Mouse (Mus musculus): ENCODE results near the gene Fam98b.

The Fam98b gene

DNA sequence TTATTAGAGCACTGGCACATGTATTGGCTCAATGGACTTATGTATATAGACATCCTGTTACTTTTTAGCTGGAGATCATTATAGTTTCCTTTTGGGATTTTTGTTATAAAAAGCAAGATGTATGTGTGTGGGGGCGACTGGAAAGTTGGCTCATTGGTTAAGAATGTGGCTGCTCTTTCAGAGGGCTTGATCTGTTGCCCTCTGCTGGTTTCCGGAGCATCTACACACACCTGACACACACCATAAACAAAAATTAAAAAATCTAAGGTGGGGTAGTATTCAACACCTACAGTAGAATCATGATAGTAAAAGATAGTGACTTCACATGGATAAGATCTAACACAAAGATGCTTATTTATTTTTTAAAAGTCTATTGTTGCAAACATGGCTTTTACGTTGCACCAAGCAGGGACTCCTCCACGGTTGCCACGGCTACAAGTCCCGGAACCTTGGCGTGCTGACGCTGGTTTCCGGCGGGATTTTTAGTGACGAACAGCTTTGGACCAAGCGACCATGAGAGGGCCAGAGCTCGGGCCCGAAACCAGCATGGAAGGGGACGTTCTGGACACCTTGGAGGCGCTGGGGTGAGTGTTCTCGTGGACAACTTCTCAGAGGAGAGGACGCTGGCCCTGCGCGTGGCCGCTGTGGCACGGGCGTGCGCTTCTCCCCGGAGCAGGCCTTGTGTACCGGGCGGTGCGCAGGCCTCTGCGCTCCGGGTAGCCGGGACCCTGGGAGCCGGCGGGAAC lies at the start of gene Fam98b:
TSS of gene Fam98b (plus strand) at position 485 of the 746 bp plus-strand sequence.
- DNase-seq, result peak; percentile 91

DNA sequence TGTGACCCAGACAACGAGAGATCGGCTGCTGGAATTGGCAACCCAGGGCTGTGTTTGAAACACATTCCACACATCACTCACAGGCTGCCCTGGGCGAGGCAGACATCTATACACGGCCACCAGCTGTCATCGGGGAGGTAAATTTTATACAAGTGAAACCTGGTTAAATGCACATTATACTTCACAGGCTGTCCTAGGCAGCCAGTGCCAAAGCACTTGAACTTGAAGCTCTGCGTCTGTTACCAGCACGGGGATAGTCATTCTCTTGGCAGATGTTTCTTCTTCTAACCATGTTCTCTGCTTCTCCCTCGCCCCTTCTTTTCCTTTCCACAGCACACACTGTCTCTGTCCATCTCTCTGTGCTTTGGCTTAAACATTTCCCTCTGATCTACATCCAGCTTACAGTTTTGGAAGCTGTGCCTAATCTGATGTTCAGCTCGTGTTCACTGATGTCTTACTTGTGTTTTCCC lies 48.6 kb upstream of the Fam98b start:
- no peak for DNase-seq

DNA sequence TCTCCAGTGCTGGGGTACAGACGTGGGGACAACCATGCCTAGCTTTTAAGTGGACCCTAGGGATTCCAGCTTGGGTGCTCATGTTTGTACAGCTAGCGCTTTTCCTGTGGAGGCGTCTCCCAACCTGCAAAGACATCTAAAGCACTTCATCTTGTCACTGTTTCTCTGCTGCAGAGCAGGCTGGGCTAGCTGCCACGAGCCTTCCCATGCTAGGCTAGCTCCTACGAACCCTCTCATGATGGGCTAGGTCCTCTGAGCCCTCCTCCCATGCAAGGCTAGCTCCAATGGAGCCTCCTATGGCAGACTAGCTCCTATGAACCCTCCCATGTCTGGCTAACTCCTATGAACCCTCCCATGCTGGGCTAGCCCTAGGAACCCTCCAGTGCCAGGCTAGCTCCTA lies 46.2 kb upstream of the Fam98b start:
- no peak for DNase-seq

DNA sequence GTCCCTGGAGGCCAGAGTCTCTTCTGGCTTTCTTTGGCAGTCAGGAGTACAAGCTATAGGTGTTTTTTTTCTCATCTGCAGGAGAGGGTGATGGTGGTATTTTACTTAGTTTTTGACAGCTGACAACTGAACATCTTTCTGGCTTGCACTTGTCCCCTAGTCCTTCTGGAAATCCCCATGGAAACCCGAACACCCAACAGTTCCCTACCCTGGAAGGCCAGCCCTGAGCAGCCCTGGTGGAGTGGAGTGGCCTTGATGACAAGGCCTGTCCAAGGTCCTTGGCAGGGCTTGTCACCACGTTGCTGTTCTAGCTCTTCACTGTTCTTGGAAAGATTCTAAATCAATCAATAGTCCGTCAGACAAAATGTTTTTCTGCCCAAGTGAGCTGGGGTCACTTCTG lies 45.0 kb upstream of the Fam98b start:
- DNase-seq, result no peak

DNA sequence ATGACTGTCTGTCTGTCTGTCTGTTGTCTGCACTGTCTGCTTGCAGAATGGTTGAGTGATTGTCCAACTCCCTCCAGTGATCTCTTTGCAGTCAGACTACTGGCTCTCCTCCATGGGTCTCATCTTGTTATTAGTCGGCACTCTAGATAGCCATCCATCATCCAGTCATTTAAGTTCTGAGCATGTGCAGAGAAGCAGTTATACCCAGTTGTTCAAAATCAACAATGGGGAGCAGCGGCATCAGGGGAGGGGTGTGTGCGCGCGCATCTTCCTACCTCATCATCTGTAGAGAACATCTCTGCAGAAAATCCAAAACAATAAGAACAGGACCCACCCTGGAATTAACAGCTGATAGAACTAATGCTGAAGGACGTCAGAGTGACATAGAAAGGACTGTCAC lies 44.5 kb upstream of the Fam98b start:
- DNase-seq, result no peak

DNA sequence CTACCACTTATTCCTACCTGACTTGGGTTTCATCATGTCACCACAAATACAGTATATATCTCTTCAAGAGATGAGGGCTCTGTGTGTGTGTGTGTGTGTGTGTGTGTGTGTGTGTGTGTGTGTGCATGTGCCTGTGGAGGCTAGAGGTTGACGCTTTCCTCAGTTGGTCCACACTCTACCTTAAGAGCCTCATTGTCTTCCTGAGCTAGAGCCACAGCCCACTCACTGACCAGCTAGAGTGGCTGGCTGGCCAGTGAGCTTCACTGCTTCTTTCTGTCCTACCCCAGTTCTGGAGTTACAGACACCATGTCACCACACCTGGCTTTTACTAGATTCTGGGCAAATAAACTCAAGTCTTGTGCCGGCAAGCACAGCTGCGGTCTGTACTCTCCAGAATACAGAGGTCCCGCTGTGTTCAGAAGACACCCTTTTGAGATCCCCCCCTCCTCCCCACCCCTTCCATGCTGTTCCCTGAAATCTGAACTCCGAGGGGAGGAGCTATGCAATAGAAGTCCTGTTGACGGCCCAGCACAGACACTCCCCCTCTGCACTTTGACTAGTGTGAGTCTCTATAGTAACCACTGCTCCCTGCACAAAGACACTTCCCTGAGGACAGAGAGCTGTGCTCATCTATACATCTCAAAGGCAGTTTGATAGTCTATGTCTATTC lies 39.0 kb upstream of the Fam98b start:
- no peak for DNase-seq

DNA sequence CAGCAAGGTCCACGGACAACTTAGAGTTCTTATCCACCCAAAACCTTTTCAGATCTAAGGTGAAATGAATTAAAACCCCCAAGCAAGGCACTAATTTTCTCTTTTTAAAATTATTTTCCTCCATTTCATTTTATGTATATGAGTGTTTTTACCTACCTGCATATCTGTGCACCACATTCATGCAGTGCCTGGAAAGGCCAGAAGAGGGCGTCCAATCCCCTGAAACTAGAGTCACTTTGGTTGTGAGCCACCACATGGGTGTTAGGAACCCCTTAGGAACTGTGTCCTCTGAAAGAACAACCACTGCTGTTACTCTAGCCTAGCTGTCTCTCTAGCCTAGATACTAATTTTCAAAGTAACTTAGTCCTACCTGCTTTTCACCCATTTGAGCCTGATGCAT lies 33.4 kb upstream of the Fam98b start:
- DNase-seq, result peak; percentile 24

DNA sequence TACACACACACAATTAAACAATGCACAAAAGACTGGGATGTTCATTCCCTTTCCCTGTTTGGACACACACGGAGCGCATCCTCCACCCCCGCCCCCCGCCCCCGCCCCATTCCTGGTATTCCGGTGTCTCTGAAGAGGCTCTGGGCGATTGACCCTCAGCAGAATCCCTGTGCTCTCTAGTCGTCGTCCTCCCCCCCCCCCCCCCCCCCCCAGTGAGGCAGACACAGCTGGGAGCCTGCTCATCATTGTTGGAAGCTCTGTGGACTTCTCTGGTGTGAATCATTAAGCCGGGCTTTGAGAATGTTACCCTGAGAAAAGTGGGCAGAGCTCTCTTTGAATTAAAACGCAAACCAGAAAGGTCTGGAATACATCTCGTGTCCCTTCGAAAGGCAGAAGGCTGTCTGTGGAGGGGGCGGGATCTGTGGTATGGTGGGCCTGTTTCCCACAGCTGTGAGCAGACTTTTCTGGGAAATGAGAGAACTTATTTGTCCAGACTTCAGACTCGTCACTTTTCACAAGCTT lies 31.8 kb upstream of the Fam98b start:
- DNase-seq, result no peak

DNA sequence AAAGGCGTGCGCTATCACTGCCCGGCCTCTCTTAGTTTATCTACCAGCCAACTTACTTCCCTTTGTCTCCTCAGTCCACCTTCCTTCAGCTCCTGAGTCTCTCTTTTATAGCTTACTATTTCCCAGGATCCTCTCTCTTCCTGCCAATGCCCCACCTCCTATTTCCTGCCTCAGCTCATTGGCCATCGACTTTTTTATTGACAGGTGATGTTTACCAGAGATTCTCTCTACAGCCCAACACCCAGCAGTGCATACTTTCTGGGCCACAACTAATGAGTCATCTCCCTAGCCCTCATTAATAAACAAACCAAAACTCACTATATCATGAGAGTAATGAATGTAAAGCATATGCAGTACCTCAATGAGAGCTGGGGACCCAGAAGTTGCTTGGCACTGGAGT lies 30.0 kb upstream of the Fam98b start:
- DNase-seq, result no peak

DNA sequence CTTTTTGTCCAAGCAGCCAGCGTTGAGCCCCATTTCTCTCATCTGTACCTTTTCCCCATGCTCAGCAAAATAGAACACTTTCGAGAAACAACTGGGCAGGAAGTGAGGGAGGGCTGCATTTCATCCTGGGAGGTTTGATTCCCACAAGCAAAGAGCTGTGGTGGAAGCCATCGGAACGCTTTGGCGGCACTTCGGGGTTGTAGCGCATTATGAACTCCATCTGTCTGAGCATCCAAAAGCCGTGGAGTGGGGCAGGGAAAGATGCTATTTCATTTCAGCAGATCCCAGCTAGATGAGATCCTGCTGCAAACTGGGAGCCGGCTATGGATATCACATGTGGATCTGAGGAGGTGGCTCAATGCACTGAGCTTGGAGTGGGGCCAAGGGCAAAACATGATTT lies 26.9 kb upstream of the Fam98b start:
- DNase-seq, result no peak

DNA sequence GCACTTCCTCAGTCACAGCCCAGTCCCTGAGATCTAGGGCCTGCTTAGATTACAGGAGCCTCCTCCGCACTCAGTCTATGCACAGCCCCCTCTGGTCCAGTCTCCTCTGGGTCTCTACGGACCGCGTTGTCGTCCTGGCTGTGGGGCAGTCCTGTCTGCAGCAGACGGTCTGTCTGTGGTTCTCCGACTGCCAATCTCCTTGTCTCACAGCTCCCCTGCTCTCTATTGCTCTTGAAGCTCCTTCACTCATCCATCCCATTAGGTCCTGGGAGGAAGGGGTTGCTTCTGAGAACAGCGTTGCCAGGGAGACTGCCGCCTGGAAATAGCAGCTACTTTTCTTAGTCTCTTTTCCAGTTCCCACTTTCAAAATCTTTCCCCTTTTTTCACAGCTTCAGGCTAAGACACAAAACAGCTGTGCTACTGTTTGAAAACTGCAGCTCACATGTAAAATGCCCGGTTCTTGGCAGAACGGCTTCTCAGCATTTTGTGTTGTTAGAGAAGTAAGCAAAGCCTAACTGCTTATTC lies 20.9 kb upstream of the Fam98b start:
- DNase-seq, result no peak

DNA sequence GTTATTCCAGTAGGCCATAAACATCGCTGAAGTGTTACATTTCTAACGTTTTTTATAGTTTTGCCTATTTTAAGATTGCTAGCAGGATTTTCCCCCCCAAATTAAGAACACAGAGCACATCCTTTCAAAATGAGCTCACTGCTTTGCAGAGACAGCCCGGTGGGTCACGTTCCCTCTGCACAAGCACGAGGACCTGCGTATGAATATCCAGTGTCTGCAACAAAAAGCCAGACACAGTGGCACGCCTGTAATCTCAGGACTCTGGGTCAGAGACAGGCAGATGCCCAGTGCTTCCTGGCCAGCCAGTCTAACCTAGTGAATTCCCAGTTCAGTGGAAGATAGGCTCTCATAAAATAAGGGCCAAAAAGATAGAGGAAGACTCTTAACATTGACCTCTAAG lies 19.3 kb upstream of the Fam98b start:
- no peak for DNase-seq

DNA sequence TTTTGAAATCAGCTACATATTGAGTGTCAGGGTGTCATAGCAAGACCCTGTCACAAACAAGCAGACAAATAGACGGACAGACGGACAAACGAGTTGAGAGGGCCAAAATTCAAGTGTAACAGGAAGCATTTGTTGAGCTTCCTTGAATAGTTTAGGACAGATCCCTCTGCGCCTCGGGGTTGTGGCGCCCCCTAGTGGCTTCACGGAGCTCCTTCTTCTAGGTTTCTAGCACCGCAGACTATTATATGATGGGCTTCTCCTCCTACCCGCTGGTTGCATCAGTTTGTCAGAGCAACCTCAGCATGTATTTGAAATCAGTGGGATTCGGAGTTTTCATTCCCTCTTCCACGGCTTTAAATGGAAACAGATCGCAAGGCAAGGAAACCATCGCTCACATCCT lies 18.3 kb upstream of the Fam98b start:
- peak; percentile 79 for DNase-seq

DNA sequence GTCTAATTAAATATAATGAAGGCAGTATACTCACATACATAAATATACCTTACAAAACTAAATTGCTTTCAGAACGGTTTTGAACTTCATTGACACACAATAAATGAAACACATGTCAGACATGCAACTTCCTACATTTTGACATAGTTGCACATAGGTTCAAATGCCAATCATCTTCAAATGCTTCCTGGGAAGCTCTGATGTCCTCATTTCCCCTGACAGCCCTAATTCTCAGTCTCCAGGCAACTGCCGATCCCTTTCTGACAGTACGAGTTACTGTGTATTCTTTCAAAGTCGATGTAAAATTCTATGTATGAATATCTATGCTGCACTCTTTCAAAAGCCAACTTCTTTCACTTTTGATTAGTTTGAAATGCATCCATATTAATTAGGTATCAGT lies 7.6 kb upstream of the Fam98b start:
- no peak for DNase-seq

DNA sequence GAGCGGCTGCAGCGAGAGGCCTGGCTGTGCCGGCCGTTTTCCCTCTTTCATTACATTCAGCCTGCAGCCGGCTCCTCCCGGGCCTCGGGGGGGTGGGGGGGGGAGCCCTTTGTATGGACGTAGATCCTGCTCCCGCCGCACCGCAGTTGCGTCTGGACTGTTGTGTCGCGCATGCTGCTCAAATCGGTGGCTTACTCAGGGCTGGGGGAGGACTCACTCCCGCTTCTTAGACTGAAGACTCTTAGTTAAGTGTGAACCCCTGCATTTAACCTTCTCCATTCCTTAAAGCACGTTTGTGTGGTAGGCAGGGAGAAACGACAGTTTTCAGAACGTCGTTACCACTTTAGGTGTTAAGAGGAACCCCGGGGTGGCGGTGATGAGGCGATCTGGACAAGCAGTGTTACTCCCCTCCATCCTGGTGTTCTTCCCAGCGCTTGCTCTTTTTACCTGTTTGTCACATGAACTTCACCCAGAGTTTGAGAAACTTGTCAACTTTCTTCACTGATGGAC lies 517 bp downstream of the Fam98b start:
- DNase-seq, result no peak

DNA sequence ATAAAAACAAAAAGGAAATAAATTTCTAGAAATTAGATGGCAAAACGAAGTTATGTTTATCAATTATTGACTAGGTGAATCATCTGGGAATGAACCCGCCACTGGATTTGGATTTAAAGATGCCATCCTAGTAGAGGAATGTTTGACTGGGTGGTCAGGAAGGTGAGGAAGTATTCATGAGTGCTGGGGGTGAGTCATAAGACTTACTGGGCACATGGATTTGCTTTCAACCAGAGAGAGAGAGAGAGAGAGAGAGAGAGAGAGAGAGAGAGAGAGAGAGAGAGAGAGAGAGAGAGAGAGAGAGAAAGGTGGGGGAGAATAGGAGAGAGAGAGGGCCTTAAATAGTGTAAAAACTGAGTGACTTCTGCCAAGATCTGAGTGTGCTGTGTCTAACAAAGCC lies 5.9 kb downstream of the Fam98b start:
- no peak for DNase-seq

DNA sequence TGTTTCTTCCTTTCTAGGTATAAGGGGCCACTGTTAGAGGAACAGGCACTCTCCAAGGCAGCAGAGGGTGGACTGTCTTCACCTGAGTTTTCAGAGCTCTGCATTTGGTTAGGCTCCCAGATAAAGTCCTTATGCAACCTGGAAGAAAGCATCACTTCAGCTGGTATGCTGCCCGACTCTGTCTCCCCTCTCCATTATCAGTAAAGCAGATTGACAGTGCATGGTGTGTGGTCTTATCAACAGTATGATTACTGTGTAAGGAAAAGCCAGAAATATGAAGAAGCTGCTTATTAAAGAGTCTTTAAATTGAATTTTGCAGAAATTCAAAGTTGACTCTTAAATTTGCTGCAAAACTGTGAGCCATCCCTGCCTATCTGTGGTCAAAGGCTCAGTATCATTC lies 8.1 kb downstream of the Fam98b start:
- no peak for DNase-seq

DNA sequence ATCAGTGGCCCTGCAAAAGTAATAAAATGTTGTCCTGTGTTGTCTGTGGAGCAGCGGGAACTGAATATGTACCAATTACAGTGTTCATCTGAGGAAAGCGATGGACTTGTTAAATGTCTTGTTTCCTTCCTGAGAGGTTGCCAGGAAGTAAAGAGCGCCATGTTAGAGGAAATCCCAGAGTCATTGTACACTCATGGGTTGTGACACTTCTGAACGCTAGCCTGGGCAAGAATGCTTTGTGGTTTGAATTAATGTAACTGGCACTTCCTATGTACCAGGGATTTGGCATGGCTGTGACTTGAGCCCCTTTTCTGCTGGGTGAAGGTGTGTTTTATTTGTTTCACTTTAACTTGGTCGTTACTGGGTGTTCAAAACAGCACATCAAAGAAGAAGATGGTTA lies 12.6 kb downstream of the Fam98b start:
- no peak for DNase-seq

DNA sequence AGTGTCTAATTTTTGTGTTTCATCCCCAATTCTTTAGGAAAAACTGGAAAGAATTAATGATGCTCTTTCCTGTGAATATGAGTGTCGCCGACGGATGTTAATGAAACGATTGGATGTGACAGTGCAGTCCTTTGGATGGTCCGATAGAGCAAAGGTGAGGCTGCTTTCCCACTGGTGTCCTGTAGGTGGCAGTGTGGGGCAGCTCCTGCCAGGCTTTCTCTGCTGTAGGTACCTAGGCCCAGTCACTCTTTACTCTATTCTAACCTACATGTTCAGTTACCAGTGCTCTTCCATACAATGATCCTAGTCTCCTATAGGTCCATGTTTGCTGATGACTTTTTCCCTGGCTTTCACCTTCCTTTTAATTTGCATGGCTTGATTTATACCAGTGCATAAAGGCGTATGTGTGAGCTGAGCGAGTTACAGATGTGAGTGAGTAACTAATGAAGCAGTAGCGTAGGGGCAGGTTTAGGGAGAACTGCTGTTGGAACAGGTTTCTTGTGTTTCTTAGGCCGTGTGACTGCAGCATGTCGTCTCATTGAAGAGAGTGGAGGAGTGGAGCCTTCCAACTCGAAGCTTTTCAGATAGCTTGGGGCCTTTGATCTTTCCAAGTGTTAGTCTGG lies 14.4 kb downstream of the Fam98b start:
- peak; percentile 85 for DNase-seq

DNA sequence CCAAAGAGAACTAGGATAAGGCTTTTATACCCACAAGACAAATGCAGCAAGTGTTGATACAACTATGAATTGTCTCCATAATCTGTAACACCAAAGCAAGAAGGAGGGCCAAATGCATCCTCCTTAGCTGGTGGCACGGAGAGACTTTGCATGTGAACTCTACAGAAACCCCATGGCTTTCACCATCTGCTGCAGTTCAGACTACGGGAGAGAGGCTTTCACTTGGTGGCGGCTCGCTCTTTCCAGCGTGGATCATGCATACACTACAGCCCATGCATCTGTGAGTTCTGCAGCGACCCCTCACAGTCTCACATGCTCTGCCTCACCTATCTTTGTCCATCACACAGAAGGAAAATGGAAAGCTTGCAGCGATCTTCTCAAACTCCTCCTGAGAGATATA lies 38.8 kb downstream of the Fam98b start:
- DNase-seq, result no peak

DNA sequence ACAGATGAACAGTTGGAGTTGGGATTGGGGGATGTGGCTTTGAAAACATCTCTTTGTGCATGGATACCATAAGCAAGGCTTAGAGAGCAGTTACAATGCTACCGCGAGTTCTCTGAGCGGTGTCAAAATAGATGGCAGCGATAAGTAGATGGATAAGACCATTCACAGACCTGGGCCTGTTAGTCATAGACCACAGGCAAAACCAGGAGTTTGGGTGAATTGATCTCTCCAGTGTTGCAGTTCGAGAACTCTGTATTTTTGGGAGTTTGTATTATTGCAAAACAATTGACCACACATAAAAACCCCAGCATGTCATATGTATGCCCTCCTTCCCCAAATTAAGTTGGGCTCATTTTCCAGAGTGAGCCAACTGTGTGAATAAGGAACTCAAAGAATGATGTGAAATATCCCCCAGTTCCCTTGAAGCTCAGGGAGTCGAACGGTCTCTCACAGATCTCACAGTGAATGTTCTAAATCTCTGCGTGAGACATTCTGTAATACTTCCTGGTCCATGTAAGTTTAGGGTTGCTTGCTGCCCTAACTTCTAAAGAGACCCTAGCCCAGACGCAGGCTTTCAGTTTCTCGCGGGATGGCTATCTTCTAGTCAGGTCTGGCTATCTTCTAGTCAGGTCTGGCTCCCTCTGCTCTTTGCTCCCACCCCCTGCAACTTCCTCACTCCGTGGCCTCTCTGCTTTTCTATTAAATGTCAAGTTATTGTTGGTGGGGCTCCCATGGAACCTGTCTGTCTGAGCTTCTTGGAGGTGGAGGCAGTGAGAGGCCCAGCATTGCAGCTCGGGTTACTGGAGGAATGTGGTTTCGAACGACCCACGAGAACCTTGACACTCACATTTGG lies 50.3 kb downstream of the Fam98b start:
- no peak for DNase-seq
